19 mouse cellular contexts compared by ENCODE assay signal in the genomic region with DNA sequence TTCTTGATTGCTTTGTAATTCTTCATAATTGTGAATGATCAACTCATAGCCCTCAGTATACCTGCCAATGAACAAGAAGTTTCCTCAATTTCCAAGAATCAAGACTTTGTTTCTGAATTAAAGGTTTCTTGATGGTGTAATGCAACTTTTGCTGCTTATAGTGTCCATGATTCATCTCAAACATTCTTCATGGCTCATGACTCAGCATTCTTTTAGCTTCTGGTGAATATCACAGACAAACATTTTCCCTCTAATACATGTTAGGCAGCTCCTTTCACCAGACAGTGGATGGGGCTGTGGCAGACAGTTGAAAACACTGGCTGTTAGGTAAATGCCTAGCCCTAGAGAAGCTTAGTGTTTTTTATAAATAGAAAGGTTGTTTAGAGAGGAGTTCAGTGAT.
"Had no signal": no experiment of that assay in that cellular context is flagged by ENCODE, and none has a peak within 500 bp of the region (broad histone marks: within the 10 kb centered on the region; RNA-seq: fewer than 3 reads in every experiment).

No protein-coding gene starts in this region.

- H3K27me3 ChIP-seq: liver, embryonic 13.5 days; megakaryocyte, embryonic 14.5 days; midbrain, embryonic 13.5 days; neural tube, embryonic 13.5 days had no signal

- H3K36me3 ChIP-seq: liver, embryonic 13.5 days; midbrain, embryonic 10.5 days; midbrain, embryonic 13.5 days; neural tube, embryonic 13.5 days had no signal

- H3K9ac ChIP-seq: liver, embryonic 13.5 days; lung, embryonic 14.5 days; midbrain, embryonic 13.5 days; neural tube, embryonic 13.5 days had no signal

- H3K27ac ChIP-seq: kidney, postnatal 0 days; left cerebral cortex, adult 2 months; liver, embryonic 13.5 days; midbrain, embryonic 10.5 days; midbrain, embryonic 13.5 days; neural tube, embryonic 13.5 days had no signal

- H3K4me3 ChIP-seq: left cerebral cortex, adult 2 months; liver, embryonic 13.5 days; megakaryocyte, embryonic 14.5 days; midbrain, embryonic 10.5 days; midbrain, embryonic 13.5 days; myocyte; neural tube, embryonic 13.5 days had no signal

- DNase-seq: kidney, adult 8-10 months; kidney, postnatal 25 days; layer of hippocampus, postnatal 36 days; liver, embryonic 13.5 days; lung, embryonic 14.5 days; lung, postnatal 10 days; lung, postnatal 36 days; retina, postnatal 1 day; thymus, adult 18-20 months; thymus, postnatal 14 days; thymus, postnatal 4 days had no signal

- ATAC-seq: midbrain, embryonic 13.5 days; midbrain, embryonic 16.5 days had no signal

- H3K4me1 ChIP-seq: liver, embryonic 13.5 days; megakaryocyte, embryonic 14.5 days; midbrain, embryonic 10.5 days; midbrain, embryonic 13.5 days; neural tube, embryonic 13.5 days had no signal

- H3K4me2 ChIP-seq: liver, embryonic 13.5 days; lung, embryonic 14.5 days; midbrain, embryonic 13.5 days; neural tube, embryonic 13.5 days had no signal

- H3K9me3 ChIP-seq: liver, embryonic 13.5 days; midbrain, embryonic 10.5 days; midbrain, embryonic 13.5 days; neural tube, embryonic 13.5 days had no signal
